In genomic region chr11:70306159-70306558, GRCm38 (mm10) we compare ENCODE assay signal across 11 mouse cellular contexts. TPM values are rescaled to one million over a fixed set of nuclear protein-coding genes. Genes with fewer than 3 reads are reported as not detected.
DNase-seq lines count a peak whose midpoint lies in the region; ATAC-seq lines count a peak whose summit lies in the region.
"Had no signal": no experiment of that assay in that cellular context is flagged by ENCODE, and none has a peak within 500 bp of the region (broad histone marks: within the 10 kb centered on the region; RNA-seq: fewer than 3 reads in every experiment).

No protein-coding gene starts in this region.

- H3K36me3 ChIP-seq in heart, embryonic 16.5 days (ENCODE audit: control insufficient read depth, insufficient read depth): no peaks in the 10 kb centered on the region
- no peaks in the 10 kb centered on the region for H3K36me3 ChIP-seq in hindbrain, embryonic 14.5 days (replicated peaks; ENCODE audit: control insufficient read depth, insufficient read depth)
- H3K36me3 ChIP-seq: hindbrain, embryonic 10.5 days had no signal

- peaks cover 2% of the 10 kb centered on the region; the same call in 1 of the 2 replicates for H3K4me1 ChIP-seq in heart, embryonic 16.5 days (ENCODE audit: control insufficient read depth, insufficient read depth, low read length)
- no peaks in the 10 kb centered on the region for H3K4me1 ChIP-seq in hindbrain, embryonic 14.5 days (replicated peaks; ENCODE audit: control insufficient read depth, insufficient read depth, low read length)
- H3K4me1 ChIP-seq: hindbrain, embryonic 10.5 days had no signal

- H3K9me3 ChIP-seq in heart, embryonic 16.5 days (replicated peaks; ENCODE audit: control insufficient read depth, low read length): no peaks in the 10 kb centered on the region
- H3K9me3 ChIP-seq in hindbrain, embryonic 14.5 days (ENCODE audit: control insufficient read depth, low read length): no peaks in the 10 kb centered on the region

- H3K9ac ChIP-seq in heart, embryonic 16.5 days (ENCODE audit: low read length): no peak overlapping the region
- no peak overlapping the region for H3K9ac ChIP-seq in hindbrain, embryonic 14.5 days

- no peak overlapping the region for H3K4me2 ChIP-seq in heart, embryonic 16.5 days (ENCODE audit: low read depth, low read length)
- H3K4me2 ChIP-seq in hindbrain, embryonic 14.5 days (replicated peaks): no peak overlapping the region
- H3K4me2 ChIP-seq: midbrain, embryonic 11.5 days had no signal

- intact Hi-C loops in heart, postnatal 25 days (cut with DNase I): no loop called here

- ATAC-seq in heart, embryonic 16.5 days (replicated peaks; ENCODE audit: extremely low read depth, insufficient read depth, low FRiP score): no peak
- no peak for ATAC-seq in hindbrain, embryonic 14.5 days (ENCODE audit: low FRiP score)

- 45% methylated on average over 7 of the region's 7 CpGs for WGBS in heart, embryonic 16.5 days
- WGBS in hindbrain, embryonic 14.5 days: 71% methylated on average over 7 of the region's 7 CpGs

- peak overlapping the region; percentile 3; the same call in 1 of the 2 replicates for H3K27ac ChIP-seq in heart, embryonic 16.5 days (ENCODE audit: low read length)
- H3K27ac ChIP-seq in hindbrain, embryonic 14.5 days: no peak overlapping the region
- H3K27ac ChIP-seq: hindbrain, embryonic 10.5 days had no signal

- H3K27me3 ChIP-seq in heart, embryonic 16.5 days (ENCODE audit: control insufficient read depth, insufficient read depth, low read length): no peaks in the 10 kb centered on the region
- H3K27me3 ChIP-seq in hindbrain, embryonic 14.5 days (ENCODE audit: control insufficient read depth, insufficient read depth, low read length): 0 out of 2 replicates have a peak, but pooled peaks cover 4% of the 10 kb centered on the region

- no peak for DNase-seq in heart, postnatal 25 days (ENCODE audit: low spot score)
- peak; percentile 46 to 48 for DNase-seq in B cell, adult 2 months
- peak; percentile 29 for DNase-seq in induced T-regulatory cell, adult 2 months (ENCODE audit: low read depth)
- peak; percentile 10 for DNase-seq in lung, postnatal 25 days (ENCODE audit: low spot score)
- DNase-seq in cerebellum, adult 18-20 months: no peak
- no peak for DNase-seq in neural tube, embryonic 10.5 days (ENCODE audit: extremely low spot score, low spot score)
- DNase-seq in hindbrain, embryonic 14.5 days (ENCODE audit: low spot score): no peak
- DNase-seq: cerebellum, adult 11-12 months had no signal

- H3K4me3 ChIP-seq in heart, embryonic 16.5 days (ENCODE audit: low read length): no peak overlapping the region
- no peak overlapping the region for H3K4me3 ChIP-seq in hindbrain, embryonic 14.5 days (replicated peaks; ENCODE audit: low read length)
- H3K4me3 ChIP-seq: hindbrain, embryonic 10.5 days had no signal

RNA-seq across cellular contexts. Expression of gene Alox12e, which starts 16.3 kb away (rescaled TPM):
- polyA plus RNA-seq in heart, embryonic 16.5 days (2015; fragmentation: Nextera tagmentation; extraction: Ambion mirVana): 2.8 and 7.2 TPM in 2 replicates
- total RNA-seq in heart, postnatal 25 days (2021): under 1 TPM in 1 of 2 experiments, not detected in 1; 0.14 TPM
- not detected in 2 replicates for polyA plus RNA-seq in hindbrain, embryonic 14.5 days (2014; fragmentation: Nextera tagmentation; extraction: Ambion mirVana)
- polyA plus RNA-seq: hindbrain, embryonic 10.5 days; midbrain, embryonic 11.5 days had no signal

RNA-seq across cellular contexts. Expression of gene Alox15, which starts 45.7 kb away (rescaled TPM):
- 0.56 and 1.1 TPM in 2 replicates for polyA plus RNA-seq in heart, embryonic 16.5 days (2015; fragmentation: Nextera tagmentation; extraction: Ambion mirVana)
- 1 to 10 TPM; 4.8 to 5.4 TPM for total RNA-seq in heart, postnatal 25 days (2021)
- 0.11 TPM in 1 of 2 replicates, not detected in the other for polyA plus RNA-seq in hindbrain, embryonic 14.5 days (2014; fragmentation: Nextera tagmentation; extraction: Ambion mirVana)

RNA-seq across cellular contexts. Expression of gene Alox12, which starts 51.0 kb away (rescaled TPM):
- 3.5 and 4.2 TPM in 2 replicates for polyA plus RNA-seq in heart, embryonic 16.5 days (2015; fragmentation: Nextera tagmentation; extraction: Ambion mirVana)
- total RNA-seq in heart, postnatal 25 days (2021): 1 to 10 TPM; 3.1 to 3.7 TPM
- 1.7 and 2.1 TPM in 2 replicates for polyA plus RNA-seq in hindbrain, embryonic 14.5 days (2014; fragmentation: Nextera tagmentation; extraction: Ambion mirVana)

Comparison
In these comparisons a context has a peak if more than half of its experiments do, and no peak if none do; other contexts are left out.
1. DNase-seq: peak in B cell, adult 2 months (2 of 2), induced T-regulatory cell, adult 2 months (single experiment) and lung, postnatal 25 days (single experiment); none in heart, postnatal 25 days (single experiment), cerebellum, adult 18-20 months (0 of 2), neural tube, embryonic 10.5 days (single experiment) and hindbrain, embryonic 14.5 days (single experiment).